Mouse (Mus musculus) cerebral cortex, adult 2 months (tissue): Measurements from ENCODE around the gene Nudt10.

Experiments used
- WGBS: fragments of 180-500 bp; shearing (Covaris S2); methylation state at CpG from one replicate; pipeline ENCODE4 v1.1.7; 2018; 5-methylcytosine and 5-hydroxymethylcytosine counted together

The Nudt10 gene

DNA sequence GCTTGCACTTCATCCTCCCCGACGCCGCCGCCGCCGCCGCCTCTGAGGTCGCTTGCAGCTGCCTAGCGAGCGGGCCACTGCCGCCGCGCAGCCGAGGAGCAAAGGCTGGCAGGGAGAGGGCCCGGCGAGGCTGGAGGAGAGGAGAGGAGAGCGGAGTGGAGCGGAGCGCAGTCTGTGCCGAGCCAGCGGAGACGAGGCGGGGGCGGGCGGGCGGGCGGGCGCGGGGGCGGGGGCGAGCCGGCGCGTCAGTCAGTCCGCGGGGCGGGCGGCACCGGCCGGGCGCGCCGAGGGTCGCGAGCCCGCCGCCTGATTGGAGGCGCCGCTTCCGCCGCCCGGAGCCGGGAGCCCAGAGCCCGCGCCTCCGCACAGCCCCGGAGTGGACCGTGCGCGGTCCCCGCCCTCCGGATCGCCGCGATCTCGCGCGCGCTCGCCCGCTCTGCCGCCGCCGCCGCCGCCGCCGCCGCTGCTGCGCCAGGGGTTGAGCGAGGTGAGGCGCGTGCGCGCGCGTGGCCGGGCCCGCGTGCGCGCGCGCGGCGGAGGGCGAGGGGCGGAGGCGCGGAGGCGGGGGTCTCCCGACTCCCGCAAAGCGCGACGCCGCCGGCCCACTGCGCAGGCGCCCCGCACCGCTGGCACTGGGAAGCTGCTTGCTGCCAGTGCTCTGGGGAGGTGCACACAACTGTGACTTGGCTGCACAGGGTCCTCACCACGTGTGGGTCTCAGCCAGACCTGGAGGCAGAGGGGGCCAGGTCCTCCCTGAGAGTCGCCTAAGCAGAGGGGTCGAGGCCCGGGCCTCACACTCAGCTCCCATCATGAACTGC, at the start of gene Nudt10:
TSS of gene Nudt10 (minus strand) at position 193 of the 818 bp plus-strand sequence.
- WGBS: 4% methylated on average over 15 of the region's 116 CpGs

GRCm38 (mm10) chrX:6172136-6172822, 536 bp downstream of the Nudt10 start:
- WGBS: 0% methylated on average over 17 of the region's 64 CpGs

DNA sequence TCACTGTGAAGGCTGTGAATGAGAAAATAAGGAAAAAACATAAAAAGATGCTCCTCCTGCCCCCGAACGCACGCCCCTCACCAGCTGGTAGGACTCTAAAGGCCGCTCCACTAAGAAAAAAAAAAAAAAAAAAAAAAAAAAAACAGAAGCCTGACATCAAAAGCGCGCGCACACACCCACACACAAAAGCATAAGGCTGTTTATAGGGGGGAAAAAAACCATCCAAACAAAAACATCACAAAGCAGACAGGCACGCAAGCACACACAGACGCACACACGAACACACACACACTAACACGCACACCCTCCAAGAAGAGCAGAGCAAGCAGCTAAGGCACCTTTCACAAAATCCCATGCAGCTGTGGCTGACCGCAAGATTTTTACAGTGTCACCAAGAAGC, 1.1 kb downstream of the Nudt10 start:
- WGBS: 6% methylated on average over 12 of the region's 12 CpGs
